Mouse (Mus musculus): ENCODE measurements around the gene Olfr378. TPM values are rescaled to one million over a fixed set of nuclear protein-coding genes. Genes with fewer than 3 reads are reported as not detected.

The Olfr378 gene
- not detected for total RNA-seq (2021)
- long read RNA-seq, result 0 reads

DNA sequence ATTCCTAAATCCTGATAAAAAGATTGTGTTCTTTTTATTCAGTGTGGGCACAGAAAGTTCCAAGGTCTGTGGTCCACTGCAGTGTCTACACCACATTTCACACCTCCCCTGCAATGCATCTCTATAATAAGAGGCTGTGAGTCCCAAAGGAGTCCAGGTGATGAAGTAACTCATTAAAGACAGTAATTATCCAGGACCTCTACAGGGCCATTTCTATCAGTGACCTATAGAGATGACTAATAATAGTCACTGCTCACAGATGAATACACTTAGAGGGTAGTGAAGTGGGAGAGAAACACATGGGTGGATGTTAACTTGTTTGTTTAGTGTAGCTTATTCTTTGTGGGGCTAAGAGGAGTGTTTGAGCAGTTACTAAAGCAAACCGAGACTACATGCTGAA is at the start of gene Olfr378:
TSS of gene Olfr378 (minus strand) at position 101 of the 400 bp plus-strand sequence.
- no peak for DNase-seq (ENCODE audit: low spot score in 2 of 2)

DNA sequence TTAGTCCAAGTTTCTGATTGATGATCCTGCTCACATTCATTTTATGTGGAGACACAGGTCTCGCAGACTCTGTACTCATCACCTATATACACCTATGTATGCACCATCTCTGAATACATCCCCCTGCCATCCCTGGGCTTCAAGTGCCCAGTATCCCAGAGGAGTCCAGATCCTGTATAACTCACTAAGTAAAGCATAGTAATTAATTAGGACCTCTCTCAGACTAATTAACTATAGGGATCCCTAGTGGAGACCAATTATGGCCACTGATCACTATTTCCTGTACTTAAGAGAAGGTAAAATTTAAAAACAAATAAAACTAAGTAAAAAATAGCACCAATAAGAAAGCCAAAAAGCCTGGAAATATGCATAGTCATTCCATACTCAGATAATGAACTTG is 29.1 kb upstream of the Olfr378 start, which contains the start of gene Olfr380:
TSS of gene Olfr380 (minus strand) at position 101 of the 400 bp plus-strand sequence.
- no peak for DNase-seq (ENCODE audit: low spot score in 2 of 2)

DNA sequence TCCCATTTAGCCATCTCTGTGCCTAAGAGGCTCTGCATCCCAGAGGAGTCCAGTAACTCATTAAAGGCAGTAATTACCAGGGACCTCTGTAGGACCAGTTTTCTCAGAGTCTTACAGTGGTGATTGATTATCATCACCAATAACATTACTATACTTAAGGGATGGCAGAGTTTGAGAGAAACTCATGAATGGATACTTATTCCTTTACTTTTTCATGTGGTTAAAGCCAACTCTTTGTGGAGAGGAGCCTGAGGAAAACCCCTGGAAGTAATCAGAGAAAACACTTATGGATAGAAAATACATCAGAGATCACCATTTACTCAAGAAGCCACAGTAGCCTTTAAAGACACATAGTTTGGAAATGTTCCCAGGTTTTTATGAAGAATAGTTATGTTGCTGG is 28.8 kb downstream of the Olfr378 start, which contains the start of gene Olfr1:
TSS of gene Olfr1 (minus strand) at position 101 of the 400 bp plus-strand sequence.
- no peak for DNase-seq (ENCODE audit: low spot score in 2 of 2)

DNA sequence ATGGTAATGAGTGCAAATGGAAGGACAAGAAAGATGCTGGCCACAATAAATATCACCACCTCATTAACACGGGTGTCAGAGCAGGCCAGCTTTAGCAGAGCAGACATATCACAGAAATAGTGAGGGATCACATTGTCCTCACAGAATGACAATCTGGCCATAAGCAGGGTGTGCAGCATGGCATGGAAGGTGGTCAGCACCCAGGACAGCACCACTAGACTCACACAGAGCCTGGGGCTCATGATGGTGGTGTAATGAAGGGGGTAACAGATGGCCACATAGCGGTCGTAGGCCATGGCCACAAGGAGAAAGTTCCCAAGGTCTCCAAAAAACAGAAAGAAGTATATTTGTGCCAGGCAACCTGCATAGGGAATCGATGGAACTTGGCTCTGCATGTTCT is 32.9 kb downstream of the Olfr378 start:
- DNase-seq (ENCODE audit: low spot score in 2 of 2), result no peak

Other genes with a start within 250 kb of the Olfr378 start
- 10 to 100 TPM; 21.1 to 22.1 TPM for gene Ctns, start 229.4 kb downstream of the Olfr378 start, total RNA-seq (2021)
- 1 to 10 TPM; 3.7 to 4.0 TPM for gene Shpk, start 229.0 kb downstream of the Olfr378 start, total RNA-seq (2021)
- under 1 TPM in 1 of 2 experiments, not detected in 1; 0.23 TPM for gene Trpv1, start 194.2 kb downstream of the Olfr378 start, total RNA-seq (2021)
- gene Trpv3, start 161.1 kb downstream of the Olfr378 start, total RNA-seq (2021), result under 1 TPM; 0.41 to 0.45 TPM
- 10 to 100 TPM; 13.9 to 14.8 TPM for gene Aspa, start 98.9 kb downstream of the Olfr378 start, total RNA-seq (2021)
- not detected for gene Gm49340, start 98.7 kb downstream of the Olfr378 start, total RNA-seq (2021)
- gene Spata22, start 98.7 kb downstream of the Olfr378 start, total RNA-seq (2021), result not detected
- not detected for gene Olfr20, start 77.7 kb downstream of the Olfr378 start, total RNA-seq (2021)
- gene Olfr376, start 57.2 kb downstream of the Olfr378 start, total RNA-seq (2021), result not detected
- gene Olfr1, start 28.9 kb downstream of the Olfr378 start, total RNA-seq (2021), result not detected
- gene Olfr380, start 29.0 kb upstream of the Olfr378 start, total RNA-seq (2021), result not detected
- not detected for gene Olfr381, start 63.1 kb upstream of the Olfr378 start, total RNA-seq (2021)
- gene Olfr382, start 88.7 kb upstream of the Olfr378 start, total RNA-seq (2021), result not detected
- gene Olfr385, start 164.5 kb upstream of the Olfr378 start, total RNA-seq (2021), result not detected
- gene Olfr384, start 170.1 kb upstream of the Olfr378 start, total RNA-seq (2021), result not detected

Measured in layer of hippocampus, adult 18-20 months (tissue).